Mouse (Mus musculus): ENCODE measurements around the gene Fzd4.

DNA sequence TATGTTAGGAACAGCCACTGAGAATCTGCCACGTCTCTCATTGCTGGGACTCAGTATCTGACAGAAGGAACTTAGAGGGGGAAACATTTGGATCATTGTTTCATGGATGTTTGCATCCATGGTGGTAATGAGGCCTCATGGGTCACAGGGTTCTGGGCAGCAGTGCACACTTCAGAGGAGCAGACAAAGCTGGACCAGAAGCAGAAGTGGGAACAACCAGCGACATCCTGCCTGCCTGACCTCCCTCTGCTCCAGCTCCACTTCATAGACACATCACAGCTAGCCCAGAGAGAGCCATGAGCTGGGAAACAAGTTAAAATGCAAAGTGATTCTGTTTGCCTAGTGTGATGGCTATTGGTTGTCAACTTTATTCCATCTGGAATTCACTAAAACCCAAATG lies 46.2 kb downstream of the Fzd4 start:
- no peak for TF ChIP-seq EP300 (IDR thresholded peaks at IDR 0.05; ENCODE audit: insufficient read depth, low read depth, low read length)
- TF ChIP-seq CTCF (IDR thresholded peaks at IDR 0.05; ENCODE audit: low read depth, low read length) = no peak
